Mouse (Mus musculus) heart, embryonic 14.5 days (tissue): ENCODE measurements around the gene Shld2. TPM values are rescaled to one million over a fixed set of nuclear protein-coding genes. Genes with fewer than 3 reads are reported as not detected.
"Not testable (repeated sequence)": the region's sequence is repeated elsewhere in the genome, so short reads cannot be mapped to it uniquely, and the experiment has no call there.

ENCODE experiments used
- ATAC-seq: fragments of 200-750 bp; cut with Nextera tagmentation; 2 replicates; pipeline ENCODE4 v1.8.0; 2017; ENCODE audit warnings: low read depth, moderate TSS enrichment; ENCODE audit not compliant: insufficient number of reproducible peaks, insufficient read depth, low FRiP score
- H3K27ac ChIP-seq, 2 experiments: fragments of 200-500 bp in 1 of 2; fragments of 300-500 bp in 1 of 2; sonication (generic) in 1 of 2; replicated peaks in 1 of 2; 2 replicates each; pipeline ENCODE4 v1.5.1; 2012 to 2014; ENCODE audit warnings: low read depth in 2 of 2, low read length in 2 of 2, control low read depth in 1 of 2, mild to moderate bottlenecking in 1 of 2, mixed read lengths in 1 of 2; ENCODE audit not compliant: control insufficient read depth in 1 of 2, insufficient read depth in 1 of 2
- H3K27me3 ChIP-seq: fragments of 300-500 bp; sonication (generic); 2 replicates; pipeline ENCODE4 v1.6.1; 2014; ENCODE audit warnings: mild to moderate bottlenecking, low read length, control low read depth; ENCODE audit not compliant: control insufficient read depth, insufficient read depth
- H3K36me3 ChIP-seq: fragments of 300-500 bp; sonication (generic); 2 replicates; pipeline ENCODE4 v1.6.1; 2014; ENCODE audit warnings: mild to moderate bottlenecking, control low read depth, low read length, mixed read lengths; ENCODE audit not compliant: control insufficient read depth, insufficient read depth
- H3K4me1 ChIP-seq, 2 experiments: fragments of 200-500 bp in 1 of 2; fragments of 300-500 bp in 1 of 2; sonication (generic) in 1 of 2; 2 replicates each; pipeline ENCODE4 v1.6.1; 2012 to 2014; ENCODE audit warnings: low read length in 2 of 2, control low read depth in 1 of 2, mixed read lengths in 1 of 2; ENCODE audit not compliant: control insufficient read depth in 2 of 2, insufficient read depth in 2 of 2
- H3K4me2 ChIP-seq: fragments of 300-500 bp; sonication (generic); 2 replicates; pipeline ENCODE4 v1.6.1; 2014; ENCODE audit warnings: mild to moderate bottlenecking, low read length
- H3K4me3 ChIP-seq, 2 experiments: fragments of 200-500 bp in 1 of 2; fragments of 300-500 bp in 1 of 2; sonication (generic) in 1 of 2; 2 replicates each; pipeline ENCODE4 v1.5.1; 2012 to 2014; ENCODE audit warnings: low read length in 2 of 2, mild to moderate bottlenecking in 2 of 2, control low read depth in 1 of 2, low read depth in 1 of 2, moderate library complexity in 1 of 2; ENCODE audit not compliant: control insufficient read depth in 1 of 2, insufficient read depth in 1 of 2
- H3K9ac ChIP-seq: fragments of 300-500 bp; sonication (generic); 2 replicates; pipeline ENCODE4 v1.6.1; 2014; ENCODE audit warnings: mild to moderate bottlenecking, low read length
- H3K9me3 ChIP-seq: fragments of 300-500 bp; sonication (generic); 2 replicates; pipeline ENCODE4 v1.6.1; 2016; ENCODE audit warnings: low read length, control low read depth; ENCODE audit not compliant: control insufficient read depth
- WGBS: fragments of 180-500 bp; shearing (Covaris S2); extraction: QIAGEN DNeasy Blood & Tissue Kit; methylation state at CpG from one replicate; pipeline ENCODE4 v1.1.7; 2014; 5-methylcytosine and 5-hydroxymethylcytosine counted together
- polyA plus RNA-seq: library from polyadenylated mRNA; unstranded; fragments of >200 nt; fragmentation: Nextera tagmentation; extraction: Ambion mirVana; gene quantifications from 2 replicates; pipeline ENCODE4 v1.2.1, GENCODE M21; 2014

The Shld2 gene
- polyA plus RNA-seq, 1 experiment from 2014 or later: 7.1 TPM

DNA sequence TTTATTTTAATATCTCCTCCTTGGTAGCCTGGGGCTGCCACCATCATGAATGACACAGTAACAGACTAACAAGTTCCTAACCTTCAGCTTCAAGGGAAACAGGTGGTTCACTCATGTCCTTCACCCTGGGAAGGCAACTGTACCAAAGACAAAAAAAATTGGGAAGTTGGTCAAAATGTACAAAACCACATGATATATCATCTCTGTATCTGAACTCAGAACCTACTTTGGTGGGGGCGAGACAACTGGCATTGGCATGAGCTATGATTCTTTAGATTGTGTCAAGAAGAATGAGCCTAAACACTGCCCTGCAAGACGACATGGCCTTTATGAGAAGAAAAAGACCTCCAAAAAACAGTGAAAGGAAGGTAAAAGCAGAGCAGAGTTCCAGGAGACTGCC, 29.5 kb downstream of the Shld2 start:
- H3K9ac ChIP-seq: no peak overlapping the region
- H3K4me1 ChIP-seq: no peaks in the 10 kb centered on the region
- H3K9me3 ChIP-seq: no peaks in the 10 kb centered on the region
- WGBS: 86% methylated on average over 2 of the region's 2 CpGs
- H3K4me3 ChIP-seq: no peak overlapping the region
- H3K27ac ChIP-seq: no peak overlapping the region
- no peaks in the 10 kb centered on the region for H3K27me3 ChIP-seq
- no peak overlapping the region for H3K4me2 ChIP-seq
- ATAC-seq: no peak
- no peaks in the 10 kb centered on the region for H3K36me3 ChIP-seq

DNA sequence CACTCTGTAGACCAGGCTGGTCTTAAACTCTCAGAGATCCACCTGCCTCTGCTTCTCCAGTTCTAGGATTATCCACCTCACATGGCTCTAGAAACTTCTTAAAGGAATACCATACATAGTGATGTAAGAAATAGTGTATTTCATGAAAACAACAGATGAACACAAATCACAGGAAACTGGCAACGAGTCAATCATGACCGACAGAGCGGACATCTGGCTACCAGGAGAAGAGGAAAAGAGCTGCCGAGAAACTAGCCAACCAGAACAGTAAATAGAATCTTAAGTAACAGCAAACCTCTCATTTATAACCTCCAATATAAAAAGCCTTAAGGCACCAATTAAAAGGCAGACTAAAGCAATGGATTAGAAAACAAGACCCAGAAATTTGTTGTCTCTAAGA, 30.6 kb downstream of the Shld2 start:
- no peak overlapping the region for H3K9ac ChIP-seq
- H3K9me3 ChIP-seq: no peaks in the 10 kb centered on the region
- no peak overlapping the region for H3K27ac ChIP-seq
- H3K4me1 ChIP-seq: no peaks in the 10 kb centered on the region
- no peaks in the 10 kb centered on the region for H3K27me3 ChIP-seq
- no peaks in the 10 kb centered on the region for H3K36me3 ChIP-seq
- ATAC-seq: no peak
- WGBS: 84% methylated on average over 4 of the region's 4 CpGs
- H3K4me3 ChIP-seq: no peak overlapping the region
- no peak overlapping the region for H3K4me2 ChIP-seq

DNA sequence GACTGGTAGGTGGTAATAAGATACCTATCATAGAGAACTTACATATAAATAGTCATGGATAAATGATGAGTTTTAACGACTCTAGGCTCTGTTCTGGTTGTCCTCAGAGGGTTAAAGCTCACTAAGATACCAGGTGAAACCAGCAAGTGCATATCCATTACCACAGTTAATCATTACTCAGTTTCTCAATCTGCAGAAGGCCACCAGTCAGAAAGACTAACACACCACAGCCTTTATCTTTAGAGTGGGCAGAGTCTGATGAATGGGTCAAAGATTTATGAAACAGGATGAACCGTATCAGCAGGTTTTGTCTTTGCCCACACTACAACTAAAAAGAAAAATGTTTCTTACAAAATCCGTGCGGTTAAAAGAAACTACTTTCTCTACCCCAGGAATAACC, 35.1 kb downstream of the Shld2 start:
- WGBS: 89% methylated on average over 4 of the region's 4 CpGs
- no peaks in the 10 kb centered on the region for H3K4me1 ChIP-seq

DNA sequence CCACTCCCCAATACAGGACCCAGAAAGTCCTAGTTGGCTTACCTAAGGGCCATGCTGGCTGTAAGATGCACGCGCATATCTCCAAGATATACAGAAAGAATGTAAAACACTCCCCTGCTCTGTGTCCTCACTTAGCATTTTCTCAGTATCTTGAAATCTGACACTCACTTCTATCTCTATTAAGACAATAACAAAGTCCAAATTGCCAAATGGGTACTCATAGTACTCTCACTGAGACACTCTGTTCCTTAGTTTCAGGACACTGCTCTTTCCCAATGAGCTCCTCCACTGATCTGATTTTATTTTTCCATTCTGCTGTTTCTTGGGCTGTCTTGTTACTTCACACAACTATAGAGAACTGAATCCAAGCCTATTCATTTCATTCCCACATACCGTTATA, 36.2 kb downstream of the Shld2 start:
- Histone ChIP-seq H3K27ac (no peak overlapping the region), H3K9me3 (no peaks in the 10 kb centered on the region), H3K4me3 (no peak overlapping the region), H3K27me3 (no peaks in the 10 kb centered on the region), H3K9ac (no peak overlapping the region), H3K4me2 (no peak overlapping the region), H3K4me1 (no peaks in the 10 kb centered on the region), H3K36me3 (no peaks in the 10 kb centered on the region)
- no peak for ATAC-seq
- 94% methylated on average over 3 of the region's 3 CpGs for WGBS

More for the DNA sequence above, 35.1 kb downstream of the Shld2 start:
- H3K4me3 ChIP-seq: no peak overlapping the region
- no peaks in the 10 kb centered on the region for H3K27me3 ChIP-seq
- H3K9me3 ChIP-seq: no peaks in the 10 kb centered on the region
- no peak overlapping the region for H3K9ac ChIP-seq
- H3K4me2 ChIP-seq: no peak overlapping the region
- no peak for ATAC-seq
- H3K27ac ChIP-seq: no peak overlapping the region
- no peaks in the 10 kb centered on the region for H3K36me3 ChIP-seq

DNA sequence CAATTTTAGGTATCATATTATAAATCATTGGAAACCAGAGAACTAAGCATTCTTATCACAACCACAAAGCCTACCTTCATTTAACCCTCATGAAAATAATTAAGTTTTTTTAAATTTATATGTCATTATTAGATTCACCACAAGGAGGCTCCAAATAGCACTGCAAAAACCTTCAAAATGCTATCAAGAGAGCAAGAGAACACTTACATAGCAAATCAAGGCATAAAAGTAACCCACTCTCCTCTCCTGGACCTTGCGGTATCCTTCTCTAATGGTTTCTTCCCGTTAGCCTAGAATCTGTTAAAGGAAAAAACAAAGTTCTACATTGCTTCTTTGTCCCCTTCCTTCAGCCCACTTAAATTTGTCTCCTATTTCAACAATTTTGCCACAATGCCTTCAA, 37.0 kb downstream of the Shld2 start:
- Histone ChIP-seq H3K9ac (no peak overlapping the region), H3K4me3 (no peak overlapping the region), H3K4me2 (no peak overlapping the region), H3K27me3 (no peaks in the 10 kb centered on the region), H3K36me3 (no peaks in the 10 kb centered on the region), H3K9me3 (no peaks in the 10 kb centered on the region), H3K27ac (no peak overlapping the region), H3K4me1 (no peaks in the 10 kb centered on the region)
- no peak for ATAC-seq
- WGBS: 56% methylated on average over 2 of the region's 2 CpGs

DNA sequence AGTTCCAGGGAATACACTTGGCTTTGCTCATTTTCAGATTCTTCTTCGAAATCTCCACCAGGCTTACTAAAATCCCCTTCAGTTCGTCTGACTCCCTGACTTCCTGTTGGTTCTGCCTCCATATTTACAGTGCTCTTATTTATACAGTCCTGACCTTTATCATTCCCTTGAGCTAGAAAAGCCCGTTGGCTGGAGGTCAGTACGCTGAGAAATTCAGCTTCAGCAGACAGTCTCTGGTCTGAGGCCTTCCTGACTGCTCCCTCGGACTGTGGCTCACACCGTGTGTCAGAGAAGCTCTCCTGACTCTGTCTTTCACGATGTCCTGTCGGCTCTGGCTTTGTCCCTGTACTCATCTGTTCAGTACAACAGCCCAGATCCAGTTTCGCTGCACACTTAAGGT, 42.2 kb downstream of the Shld2 start:
- Histone ChIP-seq H3K36me3 (no peaks in the 10 kb centered on the region), H3K4me1 (no peaks in the 10 kb centered on the region), H3K4me3 (no peak overlapping the region), H3K9me3 (no peaks in the 10 kb centered on the region), H3K9ac (no peak overlapping the region), H3K4me2 (no peak overlapping the region), H3K27ac (no peak overlapping the region), H3K27me3 (no peaks in the 10 kb centered on the region)
- no peak for ATAC-seq
- WGBS: 70% methylated on average over 9 of the region's 9 CpGs

DNA sequence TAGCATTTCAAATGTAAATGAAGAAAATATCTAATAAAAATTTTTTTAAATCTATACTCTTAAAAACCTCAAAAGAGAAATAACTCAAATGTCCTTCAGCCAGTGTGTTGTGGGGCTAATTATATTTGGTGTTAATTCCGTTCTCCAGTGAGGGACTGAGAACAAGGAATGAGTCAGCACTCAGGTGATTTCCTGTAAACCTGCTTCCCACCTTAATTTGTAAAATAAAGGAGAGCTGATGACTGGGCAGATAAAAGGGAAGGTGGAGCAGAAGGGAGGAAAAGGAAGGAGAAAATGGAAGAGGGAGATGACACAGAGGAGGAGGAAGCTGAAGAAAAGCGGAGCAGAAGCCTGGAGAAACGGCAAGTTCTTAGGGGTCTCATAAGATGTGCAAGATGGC, 51.8 kb downstream of the Shld2 start:
- H3K4me1 ChIP-seq, H3K27ac ChIP-seq, H3K36me3 ChIP-seq, ATAC-seq, H3K9ac ChIP-seq, H3K4me3 ChIP-seq, H3K27me3 ChIP-seq, H3K9me3 ChIP-seq, H3K4me2 ChIP-seq: not testable (repeated sequence)
- 60% methylated on average over 3 of the region's 3 CpGs for WGBS

DNA sequence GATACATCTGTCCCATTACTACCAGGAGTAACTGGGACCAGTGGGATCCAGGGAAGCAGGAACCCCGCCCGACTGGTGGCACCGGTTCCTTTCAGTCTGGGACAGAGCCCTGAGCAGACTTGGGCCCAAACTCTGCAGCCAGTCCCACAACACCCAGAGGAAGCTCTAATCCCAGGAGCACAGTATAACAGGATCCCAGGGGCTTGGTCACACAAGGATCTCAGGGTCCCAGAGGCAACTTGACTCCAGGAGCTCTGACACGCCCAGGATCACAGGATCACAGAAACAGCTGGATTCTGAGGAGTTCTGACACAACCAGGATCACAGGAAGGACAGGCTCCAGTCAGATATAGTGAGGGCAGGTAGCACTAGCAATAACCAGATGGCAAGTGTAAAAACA, 57.0 kb downstream of the Shld2 start:
- ATAC-seq: no peak
- no peaks in the 10 kb centered on the region for H3K27me3 ChIP-seq
- H3K27ac ChIP-seq: no peak overlapping the region
- H3K36me3 ChIP-seq: no peaks in the 10 kb centered on the region
- no peak overlapping the region for H3K4me2 ChIP-seq
- no peak overlapping the region for H3K9ac ChIP-seq
- no peak overlapping the region for H3K4me3 ChIP-seq
- 83% methylated on average over 4 of the region's 4 CpGs for whole genome bisulfite sequencing
- H3K4me1 ChIP-seq: no peaks in the 10 kb centered on the region
- no peaks in the 10 kb centered on the region for H3K9me3 ChIP-seq
